Mouse (Mus musculus) kidney, embryonic 16.5 days (tissue): ENCODE measurements around the gene Nrcam. TPM values are rescaled to one million over a fixed set of nuclear protein-coding genes. Genes with fewer than 3 reads are reported as not detected.

Source experiments
- ATAC-seq: fragments of 200-750 bp; cut with Nextera tagmentation; 2 replicates; pipeline ENCODE4 v1.8.0; 2017; ENCODE audit warnings: moderate TSS enrichment; ENCODE audit not compliant: low FRiP score, low TSS enrichment
- H3K27ac ChIP-seq: fragments of 300-500 bp; sonication (generic); 2 replicates; pipeline ENCODE4 v1.5.1; 2014; ENCODE audit warnings: low read length
- H3K27me3 ChIP-seq: fragments of 300-500 bp; sonication (generic); 2 replicates; pipeline ENCODE4 v1.6.1; 2014; ENCODE audit warnings: low read length, control low read depth, mixed read lengths; ENCODE audit not compliant: insufficient read depth
- H3K36me3 ChIP-seq: fragments of 300-500 bp; sonication (generic); 2 replicates; pipeline ENCODE4 v1.6.1; 2014; ENCODE audit warnings: low read length, control low read depth, mixed read lengths; ENCODE audit not compliant: insufficient read depth
- H3K4me1 ChIP-seq: fragments of 300-500 bp; sonication (generic); 2 replicates; pipeline ENCODE4 v1.6.1; 2014; ENCODE audit warnings: low read length, control low read depth, mixed read lengths; ENCODE audit not compliant: insufficient read depth
- H3K4me2 ChIP-seq: fragments of 300-500 bp; sonication (generic); replicated peaks from 2 replicates; pipeline ENCODE4 v1.6.1; 2014; ENCODE audit warnings: low read depth, low read length
- H3K4me3 ChIP-seq: fragments of 300-500 bp; sonication (generic); 2 replicates; pipeline ENCODE4 v1.5.1; 2014; ENCODE audit warnings: mild to moderate bottlenecking, low read length
- H3K9ac ChIP-seq: fragments of 300-500 bp; sonication (generic); replicated peaks from 2 replicates; pipeline ENCODE4 v1.6.1; 2014; ENCODE audit warnings: low read length
- H3K9me3 ChIP-seq: fragments of 300-500 bp; sonication (generic); 2 replicates; pipeline ENCODE4 v1.6.1; 2016; ENCODE audit warnings: low read length, control low read depth
- WGBS: fragments of 180-500 bp; shearing (Covaris S2); extraction: QIAGEN DNeasy Blood & Tissue Kit; methylation state at CpG from one replicate; pipeline ENCODE4 v1.1.7; 2014; 5-methylcytosine and 5-hydroxymethylcytosine counted together
- polyA plus RNA-seq: library from polyadenylated mRNA; unstranded; fragments of >200 nt; fragmentation: Nextera tagmentation; extraction: Ambion mirVana; gene quantifications from 2 replicates; pipeline ENCODE4 v1.2.1, GENCODE M21; 2015

Nrcam gene
- polyA plus RNA-seq, 1 experiment from 2014 or later, result 10.5 TPM

DNA sequence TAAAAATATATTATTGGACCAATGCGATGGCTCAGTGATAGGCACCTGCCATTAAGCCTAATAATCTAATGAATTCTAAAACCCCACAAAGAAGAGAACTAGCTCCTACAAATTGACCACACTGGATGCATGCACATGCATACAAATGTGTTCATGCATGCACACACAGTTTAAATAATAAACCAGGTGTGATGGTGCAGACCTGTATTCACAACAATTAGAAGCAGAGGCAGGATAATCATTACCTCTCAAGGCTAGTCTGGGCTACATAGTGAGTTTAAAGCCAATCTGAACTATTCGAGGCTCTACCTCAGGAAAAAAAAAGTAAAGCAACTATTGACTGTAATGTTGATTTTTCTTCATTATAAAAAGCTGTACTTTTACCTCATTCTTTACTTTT, 13.5 kb upstream of the Nrcam start:
- H3K27ac ChIP-seq, result no peak overlapping the region
- no peak overlapping the region for H3K9ac ChIP-seq
- 71% methylated on average over 2 of the region's 2 CpGs for WGBS
- no peaks in the 10 kb centered on the region for H3K9me3 ChIP-seq
- H3K36me3 ChIP-seq, result peaks cover 5% of the 10 kb centered on the region
- H3K4me1 ChIP-seq, result no peaks in the 10 kb centered on the region
- H3K27me3 ChIP-seq, result no peaks in the 10 kb centered on the region
- no peak overlapping the region for H3K4me2 ChIP-seq
- no peak overlapping the region for H3K4me3 ChIP-seq
- peak; percentile 65; the same call in 1 of the 2 replicates for ATAC-seq

DNA sequence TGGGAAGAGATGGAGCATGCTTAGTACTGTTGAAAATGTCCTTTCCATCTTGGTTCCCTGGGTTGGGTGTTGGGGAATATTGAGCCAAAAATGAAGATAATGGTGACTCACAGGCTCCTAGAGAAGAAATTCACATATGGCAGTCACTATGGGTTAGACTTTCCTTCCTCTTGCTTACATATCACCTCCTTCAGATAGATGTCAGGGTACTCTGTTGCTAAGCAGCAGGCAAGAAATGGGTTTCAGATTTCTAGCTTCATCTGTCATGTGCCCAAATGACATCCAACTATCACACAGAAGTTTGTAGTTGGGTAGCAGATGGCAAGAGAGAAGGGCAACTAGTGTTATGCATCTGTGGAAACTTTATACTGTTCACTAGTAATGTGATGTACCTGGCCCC, 3.6 kb upstream of the Nrcam start:
- peaks cover 5% of the 10 kb centered on the region; the same call in 1 of the 2 replicates for H3K4me1 ChIP-seq
- H3K36me3 ChIP-seq, result no peaks in the 10 kb centered on the region
- H3K27me3 ChIP-seq, result no peaks in the 10 kb centered on the region
- ATAC-seq, result no peak
- H3K4me3 ChIP-seq, result no peak overlapping the region
- H3K4me2 ChIP-seq, result no peak overlapping the region
- no peak overlapping the region for H3K27ac ChIP-seq
- no peak overlapping the region for H3K9ac ChIP-seq
- no peaks in the 10 kb centered on the region for H3K9me3 ChIP-seq

- Histone ChIP-seq H3K4me2 (no peak overlapping the region), H3K9me3 (no peaks in the 10 kb centered on the region), H3K4me1 (peaks cover 6% of the 10 kb centered on the region; the same call in 1 of the 2 replicates), H3K9ac (no peak overlapping the region), H3K27me3 (peaks cover 7% of the 10 kb centered on the region; the same call in 1 of the 2 replicates), H3K27ac (no peak overlapping the region), H3K36me3 (no peaks in the 10 kb centered on the region), H3K4me3 (no peak overlapping the region)
- WGBS, result 46% methylated on average over 6 of the region's 6 CpGs
- ATAC-seq, result no peak
Measured at GRCm38 (mm10) chr12:44327452-44327851, 1.2 kb upstream of the Nrcam start.

- ATAC-seq, result peak; percentile 77
- WGBS, result under 1% methylated on average over 61 of the region's 61 CpGs
Measured at GRCm38 (mm10) chr12:44329316-44330215, 881 bp downstream of the Nrcam start.

GRCm38 (mm10) chr12:44330216-44330719, 1.6 kb downstream of the Nrcam start:
- Histone ChIP-seq H3K9ac (peak overlapping the region; percentile 67), H3K4me1 (peaks cover 6% of the 10 kb centered on the region; the same call in 1 of the 2 replicates), H3K27ac (no peak overlapping the region), H3K27me3 (peaks cover 7% of the 10 kb centered on the region; the same call in 1 of the 2 replicates), H3K4me3 (peak overlapping the region; percentile 67), H3K36me3 (no peaks in the 10 kb centered on the region), H3K9me3 (no peaks in the 10 kb centered on the region), H3K4me2 (peak overlapping the region; percentile 98)
- 1% methylated on average over 9 of the region's 9 CpGs for WGBS
- no peak for ATAC-seq

More at GRCm38 (mm10) chr12:44329316-44330215, 881 bp downstream of the Nrcam start:
- Histone ChIP-seq H3K4me1 (peaks cover 6% of the 10 kb centered on the region; the same call in 1 of the 2 replicates), H3K27me3 (peaks cover 7% of the 10 kb centered on the region; the same call in 1 of the 2 replicates), H3K4me3 (peak overlapping the region; percentile 67), H3K36me3 (no peaks in the 10 kb centered on the region), H3K4me2 (peak overlapping the region; percentile 98), H3K9me3 (no peaks in the 10 kb centered on the region), H3K9ac (peak overlapping the region; percentile 67), H3K27ac (no peak overlapping the region)

DNA sequence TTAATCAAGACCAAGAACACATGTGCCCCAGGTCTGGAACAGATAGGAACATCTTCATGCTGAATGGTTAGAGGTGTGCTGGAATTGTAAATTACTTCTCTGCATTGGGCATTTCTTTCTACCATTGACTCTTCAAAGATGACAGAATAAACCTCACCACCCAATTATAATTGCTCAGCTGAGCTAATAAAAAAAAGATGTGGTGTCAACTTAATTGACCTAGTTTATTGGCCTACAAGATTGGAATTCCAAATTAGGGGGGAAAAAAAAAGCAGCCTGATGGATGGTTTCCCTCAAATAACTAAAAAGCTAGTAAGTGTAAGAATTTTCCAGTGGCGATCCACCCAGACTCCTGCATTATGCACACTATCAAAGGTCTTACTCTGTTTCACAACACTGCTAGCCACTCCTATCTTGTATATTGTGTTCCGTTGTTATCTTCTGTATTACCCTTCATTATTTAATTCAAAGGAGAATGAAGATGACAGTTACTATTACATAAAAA, 8.5 kb downstream of the Nrcam start:
- Histone ChIP-seq H3K9ac (no peak overlapping the region), H3K4me2 (no peak overlapping the region), H3K4me3 (no peak overlapping the region), H3K27me3 (no peaks in the 10 kb centered on the region; the same call in 1 of the 2 replicates), H3K9me3 (no peaks in the 10 kb centered on the region), H3K36me3 (no peaks in the 10 kb centered on the region), H3K27ac (no peak overlapping the region), H3K4me1 (no peaks in the 10 kb centered on the region)
- ATAC-seq, result no peak
- WGBS, result 91% methylated on average over 2 of the region's 2 CpGs

GRCm38 (mm10) chr12:44338195-44338622, 9.5 kb downstream of the Nrcam start:
- H3K4me2 ChIP-seq, result no peak overlapping the region
- no peak overlapping the region for H3K9ac ChIP-seq
- no peak overlapping the region for H3K4me3 ChIP-seq
- no peak overlapping the region for H3K27ac ChIP-seq
- WGBS, result 53% methylated on average over 8 of the region's 8 CpGs
- H3K27me3 ChIP-seq, result no peaks in the 10 kb centered on the region; the same call in 1 of the 2 replicates
- no peak for ATAC-seq
- H3K9me3 ChIP-seq, result no peaks in the 10 kb centered on the region
- no peaks in the 10 kb centered on the region for H3K4me1 ChIP-seq
- no peaks in the 10 kb centered on the region for H3K36me3 ChIP-seq

DNA sequence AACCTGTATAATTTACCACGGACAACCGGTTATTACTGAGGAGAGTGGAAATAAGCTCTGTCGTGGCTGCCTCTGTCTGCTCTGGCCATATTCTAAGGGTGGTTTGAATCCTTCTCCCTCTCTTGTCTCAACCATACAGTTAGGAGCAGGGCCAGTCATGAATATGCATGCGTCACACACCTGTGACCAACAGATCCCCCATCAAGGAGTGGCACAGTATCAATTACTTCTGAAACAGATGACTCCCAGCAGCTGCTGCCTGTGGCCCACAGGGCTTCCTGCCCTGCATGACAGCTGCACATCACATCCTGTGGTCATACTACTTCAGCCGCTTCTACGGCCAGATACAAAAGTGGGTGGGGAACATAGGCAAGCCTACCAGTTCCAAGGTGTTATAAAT, 15.4 kb downstream of the Nrcam start:
- Histone ChIP-seq H3K4me1 (no peaks in the 10 kb centered on the region), H3K9ac (no peak overlapping the region), H3K36me3 (no peaks in the 10 kb centered on the region), H3K9me3 (no peaks in the 10 kb centered on the region), H3K4me2 (no peak overlapping the region), H3K4me3 (no peak overlapping the region), H3K27ac (no peak overlapping the region), H3K27me3 (no peaks in the 10 kb centered on the region)
- WGBS, result 60% methylated on average over 6 of the region's 6 CpGs
- no peak for ATAC-seq

GRCm38 (mm10) chr12:44345251-44345650, 16.6 kb downstream of the Nrcam start:
- H3K4me1 ChIP-seq, result no peaks in the 10 kb centered on the region
- no peak for ATAC-seq
- H3K36me3 ChIP-seq, result no peaks in the 10 kb centered on the region
- H3K4me2 ChIP-seq, result no peak overlapping the region
- H3K4me3 ChIP-seq, result no peak overlapping the region
- no peaks in the 10 kb centered on the region for H3K27me3 ChIP-seq
- H3K9ac ChIP-seq, result no peak overlapping the region
- WGBS, result 57% methylated on average over 5 of the region's 5 CpGs
- H3K27ac ChIP-seq, result no peak overlapping the region
- no peaks in the 10 kb centered on the region for H3K9me3 ChIP-seq

DNA sequence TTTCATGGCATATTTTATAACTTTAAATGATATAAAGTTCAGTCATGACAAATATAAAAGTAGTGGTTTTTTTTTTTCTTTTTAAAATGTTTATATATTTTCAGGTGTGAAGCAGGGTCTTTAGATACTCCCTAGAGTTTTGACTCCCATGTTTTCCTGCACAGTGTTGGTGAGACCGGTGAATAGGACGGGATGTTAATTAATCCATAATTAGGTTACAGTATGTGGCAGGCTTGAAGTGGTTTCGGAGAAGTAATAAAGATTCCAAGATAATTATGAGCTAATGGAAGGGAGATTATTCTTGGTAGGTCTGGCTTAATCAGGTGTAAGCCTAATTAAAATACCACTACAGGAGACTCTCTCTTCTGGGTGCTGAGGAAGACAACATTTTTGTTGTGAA, 17.5 kb downstream of the Nrcam start:
- WGBS, result 72% methylated on average over 3 of the region's 3 CpGs
- H3K9me3 ChIP-seq, result no peaks in the 10 kb centered on the region
- ATAC-seq, result no peak

More for the DNA sequence above, 17.5 kb downstream of the Nrcam start:
- no peaks in the 10 kb centered on the region for H3K36me3 ChIP-seq
- no peaks in the 10 kb centered on the region for H3K27me3 ChIP-seq
- no peaks in the 10 kb centered on the region for H3K4me1 ChIP-seq
- H3K27ac ChIP-seq, result no peak overlapping the region
- no peak overlapping the region for H3K4me3 ChIP-seq
- H3K4me2 ChIP-seq, result no peak overlapping the region
- H3K9ac ChIP-seq, result no peak overlapping the region
